Mouse (Mus musculus) forebrain, embryonic 13.5 days (tissue): ENCODE results near the gene Alg9. TPM values are rescaled to one million over a fixed set of nuclear protein-coding genes. Genes with fewer than 3 reads are reported as not detected.

Experiments
- ATAC-seq: fragments of 200-750 bp; cut with Nextera tagmentation; 2 replicates; pipeline ENCODE4 v1.8.0; 2017
- H3K27ac ChIP-seq: fragments of 300-500 bp; sonication (generic); 2 replicates; pipeline ENCODE4 v1.5.1; 2015; ENCODE audit warnings: inconsistent platforms, mild to moderate bottlenecking, moderate library complexity
- H3K27me3 ChIP-seq: fragments of 300-500 bp; sonication (generic); 2 replicates; pipeline ENCODE4 v1.6.1; 2015; ENCODE audit warnings: mild to moderate bottlenecking, inconsistent platforms
- H3K36me3 ChIP-seq: fragments of 300-500 bp; sonication (generic); 2 replicates; pipeline ENCODE4 v1.6.1; 2015; ENCODE audit warnings: mild to moderate bottlenecking, inconsistent platforms; ENCODE audit not compliant: poor library complexity, severe bottlenecking
- H3K4me1 ChIP-seq: fragments of 300-500 bp; sonication (generic); 2 replicates; pipeline ENCODE4 v1.6.1; 2015; ENCODE audit warnings: inconsistent platforms
- H3K4me2 ChIP-seq: fragments of 300-500 bp; sonication (generic); 2 replicates; pipeline ENCODE4 v1.6.1; 2015; ENCODE audit warnings: inconsistent platforms, mild to moderate bottlenecking, moderate library complexity
- H3K4me3 ChIP-seq: fragments of 300-500 bp; sonication (generic); 2 replicates; pipeline ENCODE4 v1.5.1; 2015; ENCODE audit warnings: mild to moderate bottlenecking, inconsistent platforms
- H3K9ac ChIP-seq: fragments of 300-500 bp; sonication (generic); 2 replicates; pipeline ENCODE4 v1.6.1; 2015; ENCODE audit warnings: mild to moderate bottlenecking, inconsistent platforms
- H3K9me3 ChIP-seq: fragments of 300-500 bp; sonication (generic); replicated peaks from 2 replicates; pipeline ENCODE4 v1.6.1; 2016; ENCODE audit warnings: inconsistent platforms
- WGBS: fragments of 180-500 bp; shearing (Covaris S2); methylation state at CpG from one replicate; pipeline ENCODE4 v1.1.7; 2015; 5-methylcytosine and 5-hydroxymethylcytosine counted together
- polyA plus RNA-seq: library from polyadenylated mRNA; unstranded; fragments of >200 nt; fragmentation: Nextera tagmentation; extraction: Ambion mirVana; gene quantifications from 2 replicates; pipeline ENCODE4 v1.2.1, GENCODE M21; 2015

Gene Alg9
- polyA plus RNA-seq, 1 experiment from 2014 or later = 33.5 TPM

- H3K4me1 ChIP-seq = peaks cover 12% of the 10 kb centered on the region
- ATAC-seq = no peak
These were observed 73.0 kb downstream of the Alg9 start for GRCm38 (mm10) chr9:50847606-50848368.

DNA sequence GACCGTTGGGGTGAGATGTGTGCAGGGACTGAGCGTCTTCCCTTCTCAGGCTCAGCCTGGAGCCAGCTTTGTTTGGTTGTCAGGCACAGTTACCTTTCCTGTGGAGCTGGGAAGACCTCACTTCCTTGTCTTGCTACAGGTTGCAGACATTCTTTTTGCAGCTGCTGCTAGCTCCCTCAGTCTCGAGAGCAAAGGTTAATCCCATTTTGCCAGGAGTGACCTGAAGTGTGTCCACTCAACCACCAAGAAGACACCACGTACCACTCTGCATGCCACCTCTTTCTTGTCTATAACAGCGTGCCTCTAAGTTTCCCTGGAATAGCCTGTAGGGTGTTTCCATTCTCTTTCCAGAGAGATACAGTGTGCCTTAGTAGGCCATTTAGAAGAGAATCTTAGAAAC lies 74.0 kb downstream of the Alg9 start:
- Histone ChIP-seq H3K9ac (no peak overlapping the region), H3K4me3 (no peak overlapping the region), H3K4me1 (peaks cover 18% of the 10 kb centered on the region), H3K36me3 (peaks cover 9% of the 10 kb centered on the region), H3K4me2 (no peak overlapping the region), H3K9me3 (no peaks in the 10 kb centered on the region), H3K27me3 (no peaks in the 10 kb centered on the region), H3K27ac (no peak overlapping the region)
- 71% methylated on average over 5 of the region's 5 CpGs for WGBS
- ATAC-seq = no peak; the same call in 1 of the 2 replicates

More at GRCm38 (mm10) chr9:50847606-50848368, 73.0 kb downstream of the Alg9 start:
- Histone ChIP-seq H3K27ac (no peak overlapping the region), H3K36me3 (peaks cover 17% of the 10 kb centered on the region), H3K4me2 (no peak overlapping the region), H3K4me3 (no peak overlapping the region), H3K27me3 (no peaks in the 10 kb centered on the region), H3K9ac (no peak overlapping the region), H3K9me3 (no peaks in the 10 kb centered on the region)
- WGBS = 72% methylated on average over 12 of the region's 12 CpGs

DNA sequence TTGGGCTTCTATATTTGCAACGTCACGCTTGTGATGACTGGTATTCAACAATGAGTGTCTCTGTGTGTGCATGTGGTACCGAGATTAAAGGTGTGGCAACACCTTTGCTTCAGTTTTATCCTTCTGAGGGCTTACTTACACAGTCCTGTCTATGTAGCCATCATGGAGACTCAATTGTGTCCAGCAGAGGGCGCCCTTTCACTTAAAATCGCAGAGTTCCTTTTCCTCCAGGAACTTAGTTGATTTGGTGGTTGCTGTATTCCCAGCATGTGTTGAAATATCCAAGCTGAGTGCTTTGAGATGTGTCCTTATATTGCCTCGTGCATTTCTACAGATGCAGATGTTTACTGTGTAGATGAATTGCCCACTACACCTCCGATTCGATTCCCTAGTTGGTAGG lies 74.4 kb downstream of the Alg9 start:
- peaks cover 18% of the 10 kb centered on the region for H3K4me1 ChIP-seq
- peak; percentile 84 for ATAC-seq
- H3K4me2 ChIP-seq = no peak overlapping the region
- no peaks in the 10 kb centered on the region for H3K27me3 ChIP-seq
- no peaks in the 10 kb centered on the region for H3K9me3 ChIP-seq
- H3K27ac ChIP-seq = no peak overlapping the region
- WGBS = 22% methylated on average over 8 of the region's 8 CpGs
- H3K4me3 ChIP-seq = no peak overlapping the region
- peaks cover 5% of the 10 kb centered on the region; the same call in 1 of the 2 replicates for H3K36me3 ChIP-seq
- H3K9ac ChIP-seq = no peak overlapping the region

- 76% methylated on average over 9 of the region's 9 CpGs for WGBS
- Histone ChIP-seq H3K4me2 (no peak overlapping the region), H3K36me3 (no peaks in the 10 kb centered on the region), H3K4me3 (no peak overlapping the region), H3K27ac (no peak overlapping the region), H3K9me3 (no peaks in the 10 kb centered on the region), H3K4me1 (peaks cover 18% of the 10 kb centered on the region), H3K9ac (no peak overlapping the region), H3K27me3 (no peaks in the 10 kb centered on the region)
- peak; percentile 7; the same call in 1 of the 2 replicates for ATAC-seq
These were observed 74.9 kb downstream of the Alg9 start for GRCm38 (mm10) chr9:50849755-50850154.

DNA sequence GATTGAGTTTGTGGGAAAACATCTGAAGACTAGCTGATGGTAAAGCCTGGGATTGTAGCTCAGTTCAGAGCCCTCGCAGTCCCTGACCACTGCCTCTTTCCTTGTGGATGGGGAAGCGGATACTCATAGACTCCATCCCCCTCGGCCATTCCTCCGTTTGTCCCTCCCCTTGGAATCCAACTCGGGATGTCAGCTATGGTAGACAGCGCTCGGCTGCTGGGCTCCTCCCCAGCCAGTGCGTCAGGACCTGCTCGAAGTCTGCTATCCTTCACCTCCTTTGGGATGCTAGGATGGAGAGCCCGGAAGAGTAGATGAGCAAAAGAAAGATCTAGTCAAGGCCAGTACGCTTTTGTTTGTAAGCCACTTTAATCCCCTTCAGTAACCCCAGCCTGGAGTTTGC lies 75.5 kb downstream of the Alg9 start:
- H3K36me3 ChIP-seq = no peaks in the 10 kb centered on the region
- H3K27ac ChIP-seq = no peak overlapping the region
- no peaks in the 10 kb centered on the region for H3K9me3 ChIP-seq
- no peak for ATAC-seq
- peaks cover 20% of the 10 kb centered on the region for H3K4me1 ChIP-seq
- H3K9ac ChIP-seq = no peak overlapping the region
- H3K4me3 ChIP-seq = no peak overlapping the region
- H3K4me2 ChIP-seq = no peak overlapping the region; the same call in 1 of the 2 replicates
- WGBS = 15% methylated on average over 11 of the region's 11 CpGs
- no peaks in the 10 kb centered on the region for H3K27me3 ChIP-seq

DNA sequence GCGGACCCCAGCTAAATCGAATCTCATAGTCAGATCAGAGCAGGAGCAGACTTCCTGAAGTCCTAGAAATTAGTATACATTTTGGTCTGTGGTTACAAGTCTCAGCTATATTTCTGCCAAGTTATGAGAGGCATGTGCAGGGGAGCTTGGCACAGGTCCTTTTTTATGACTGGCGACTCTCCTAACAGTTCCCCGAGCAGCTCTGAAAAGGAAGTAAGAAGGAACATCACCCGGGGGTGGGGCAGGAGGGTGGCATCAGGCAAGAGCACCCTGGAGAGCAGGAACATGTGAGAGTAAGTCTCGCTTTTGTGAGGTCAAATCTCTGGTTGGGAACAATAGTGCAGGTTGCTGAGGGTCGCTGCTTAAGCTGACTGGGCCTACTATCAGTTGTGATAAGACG lies 75.9 kb downstream of the Alg9 start:
- peaks cover 24% of the 10 kb centered on the region for H3K4me1 ChIP-seq
- no peaks in the 10 kb centered on the region for H3K36me3 ChIP-seq
- no peaks in the 10 kb centered on the region for H3K27me3 ChIP-seq
- no peak for ATAC-seq
- WGBS = 41% methylated on average over 8 of the region's 8 CpGs
- H3K27ac ChIP-seq = no peak overlapping the region
- H3K4me3 ChIP-seq = no peak overlapping the region
- H3K9ac ChIP-seq = no peak overlapping the region; the same call in 1 of the 2 replicates
- no peaks in the 10 kb centered on the region for H3K9me3 ChIP-seq
- H3K4me2 ChIP-seq = no peak overlapping the region

- H3K4me1 ChIP-seq = peaks cover 35% of the 10 kb centered on the region
- H3K4me2 ChIP-seq = 0 out of 2 replicates have a peak overlapping the region, but pooled peaks have one; percentile 15
- 56% methylated on average over 17 of the region's 17 CpGs for WGBS
- no peak overlapping the region for H3K27ac ChIP-seq
- no peak for ATAC-seq
- H3K36me3 ChIP-seq = no peaks in the 10 kb centered on the region
- no peaks in the 10 kb centered on the region for H3K27me3 ChIP-seq
- 0 out of 2 replicates have a peak overlapping the region, but pooled peaks have one; percentile 18 for H3K9ac ChIP-seq
- no peak overlapping the region for H3K4me3 ChIP-seq
- no peaks in the 10 kb centered on the region for H3K9me3 ChIP-seq
These were observed 78.0 kb downstream of the Alg9 start for GRCm38 (mm10) chr9:50852634-50853349.

GRCm38 (mm10) chr9:50854376-50854775 lies 79.6 kb downstream of the Alg9 start:
- Histone ChIP-seq H3K36me3 (peaks cover 3% of the 10 kb centered on the region), H3K27me3 (no peaks in the 10 kb centered on the region), H3K9me3 (no peaks in the 10 kb centered on the region), H3K4me1 (peaks cover 40% of the 10 kb centered on the region), H3K4me2 (no peak overlapping the region), H3K4me3 (no peak overlapping the region), H3K27ac (no peak overlapping the region), H3K9ac (peak overlapping the region; percentile 2; the same call in 1 of the 2 replicates)
- WGBS = 77% methylated on average over 8 of the region's 8 CpGs
- no peak for ATAC-seq

- Histone ChIP-seq H3K4me2 (no peak overlapping the region; the same call in 1 of the 2 replicates), H3K9ac (no peak overlapping the region), H3K27me3 (no peaks in the 10 kb centered on the region), H3K36me3 (peaks cover 12% of the 10 kb centered on the region), H3K9me3 (no peaks in the 10 kb centered on the region), H3K4me1 (peaks cover 42% of the 10 kb centered on the region), H3K4me3 (no peak overlapping the region), H3K27ac (no peak overlapping the region)
- 88% methylated on average over 5 of the region's 5 CpGs for WGBS
- ATAC-seq = no peak
These were observed 80.4 kb downstream of the Alg9 start for GRCm38 (mm10) chr9:50855133-50855766.

DNA sequence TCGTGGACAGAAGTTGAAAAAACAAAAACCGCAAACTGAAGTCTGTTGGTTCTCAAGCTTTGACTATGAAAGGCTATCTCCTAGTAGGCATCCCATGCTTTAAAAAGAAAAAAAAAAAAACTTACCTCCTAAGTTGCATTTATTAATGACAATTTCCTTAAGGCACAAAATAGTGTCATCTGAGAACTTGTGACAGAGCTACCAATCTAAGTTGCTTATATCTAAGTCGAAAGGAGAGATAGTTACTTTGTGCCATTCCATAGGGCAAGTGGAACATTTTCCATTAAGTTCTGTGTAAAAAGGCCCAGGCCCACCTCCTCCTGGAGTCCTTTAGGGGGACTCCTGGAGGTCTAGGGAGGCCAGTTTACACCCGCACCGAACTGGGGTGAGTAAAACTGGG lies 81.0 kb downstream of the Alg9 start:
- Histone ChIP-seq H3K9me3 (no peaks in the 10 kb centered on the region), H3K36me3 (peaks cover 17% of the 10 kb centered on the region), H3K4me3 (peak overlapping the region; percentile 83; the same call in 1 of the 2 replicates), H3K4me1 (peaks cover 43% of the 10 kb centered on the region), H3K4me2 (peak overlapping the region; percentile 70), H3K9ac (peak overlapping the region; percentile 83; the same call in 1 of the 2 replicates), H3K27ac (peak overlapping the region; percentile 82), H3K27me3 (no peaks in the 10 kb centered on the region)
- ATAC-seq = no peak
- 63% methylated on average over 5 of the region's 5 CpGs for WGBS

DNA sequence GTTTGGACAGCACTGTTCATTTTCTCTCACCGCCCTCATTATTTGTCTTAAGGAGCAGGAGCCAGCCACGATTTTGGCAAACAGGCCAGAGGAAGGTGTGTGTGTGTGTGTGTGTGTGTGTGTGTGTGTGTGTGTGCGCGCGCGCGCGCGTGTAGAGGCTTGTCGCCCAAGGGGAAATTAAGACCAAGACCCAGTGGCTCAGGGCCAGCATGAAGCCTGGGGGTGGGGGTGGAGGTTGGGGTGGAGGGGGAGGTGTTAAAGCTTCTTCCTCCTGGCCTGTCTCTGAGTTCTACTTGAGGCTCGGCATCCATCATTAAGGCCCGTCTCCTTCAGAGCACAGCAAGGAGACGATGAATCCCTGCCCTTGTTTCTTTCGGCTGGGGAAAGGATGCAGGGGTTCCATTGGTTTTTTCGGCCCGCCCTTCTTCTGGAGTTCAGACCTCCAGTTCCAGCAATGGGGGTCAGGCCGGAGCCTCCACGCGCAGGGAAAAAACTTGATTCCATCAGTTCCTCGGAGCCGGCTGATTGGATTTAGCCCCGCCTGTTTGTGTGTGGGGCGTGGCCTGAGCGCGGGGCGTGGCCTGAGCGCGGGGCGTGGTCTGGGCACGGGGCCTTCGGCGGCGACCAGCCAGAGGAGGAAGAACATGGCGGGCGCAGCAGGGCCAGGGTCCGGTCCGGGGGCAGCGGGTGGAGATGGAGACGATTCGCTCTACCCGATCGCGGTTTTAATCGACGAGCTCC lies 81.7 kb downstream of the Alg9 start:
- WGBS = 1% methylated on average over 42 of the region's 45 CpGs
- no peaks in the 10 kb centered on the region for H3K9me3 ChIP-seq
- peak overlapping the region; percentile 70 for H3K4me2 ChIP-seq
- peaks cover 25% of the 10 kb centered on the region for H3K36me3 ChIP-seq
- H3K9ac ChIP-seq = peak overlapping the region; percentile 83
- peak; percentile 89 for ATAC-seq
- peak overlapping the region; percentile 83 for H3K4me3 ChIP-seq
- no peaks in the 10 kb centered on the region for H3K27me3 ChIP-seq
- peaks cover 40% of the 10 kb centered on the region for H3K4me1 ChIP-seq
- H3K27ac ChIP-seq = peak overlapping the region; percentile 82
